Mouse (Mus musculus) myocyte (in vitro differentiated cells): ENCODE results near the gene Rab4a.

Experiments used
- MYOD1 ChIP-seq, 3 experiments: IDR thresholded peaks; one replicate each; pipeline ENCODE4 v1.6.1; 2011; ENCODE audit warnings: control low read depth in 2 of 3, low read depth in 2 of 3, mild to moderate bottlenecking in 2 of 3, moderate library complexity in 1 of 3; ENCODE audit not compliant: insufficient read length in 2 of 3, control insufficient read depth in 1 of 3
- POLR2A ChIP-seq: IDR thresholded peaks from one replicate; pipeline ENCODE4 v1.6.1; 2011; ENCODE audit warnings: low read depth, mild to moderate bottlenecking, control low read depth, moderate library complexity; ENCODE audit not compliant: insufficient read length
- REST ChIP-seq: IDR thresholded peaks from one replicate; pipeline ENCODE4 v1.6.1; 2011; ENCODE audit warnings: mild to moderate bottlenecking, control low read depth, moderate library complexity; ENCODE audit not compliant: insufficient read depth, insufficient read length
- SRF ChIP-seq: IDR thresholded peaks from one replicate; pipeline ENCODE4 v1.6.1; 2011; ENCODE audit warnings: low read depth; ENCODE audit not compliant: control insufficient read depth, insufficient read length

GRCm38 (mm10) chr8:123756901-123757300, 48.9 kb upstream of the Rab4a start:
- TF ChIP-seq POLR2A (no peak), MYOD1 (IDR thresholded peaks at IDR 0.05; ENCODE audit: control insufficient read depth in 1 of 3, insufficient read length in 2 of 3, low read depth in 2 of 3) (no peak), SRF (no peak), REST (no peak)
